Mouse (Mus musculus) hindbrain, embryonic 14.5 days (tissue): ENCODE results near the gene Gosr2. TPM values are rescaled to one million over a fixed set of nuclear protein-coding genes. Genes with fewer than 3 reads are reported as not detected.
A peak's percentile ranks its signal among the peaks of the same experiment; 100 is the strongest.

Experiments
- ATAC-seq: fragments of 200-750 bp; cut with Nextera tagmentation; 2 replicates; pipeline ENCODE4 v1.8.0; 2017; ENCODE audit warnings: moderate number of reproducible peaks, mild to moderate bottlenecking, moderate TSS enrichment, moderate library complexity; ENCODE audit not compliant: low FRiP score
- DNase-seq: peaks from one replicate; pipeline ENCODE4 v3.0.0-alpha.2; 2015; ENCODE audit warnings: low spot score
- H3K27ac ChIP-seq: fragments of 300-500 bp; sonication (generic); 2 replicates; pipeline ENCODE4 v1.5.1; 2014; ENCODE audit warnings: mild to moderate bottlenecking, moderate library complexity
- H3K27me3 ChIP-seq: fragments of 300-500 bp; sonication (generic); 2 replicates; pipeline ENCODE4 v1.6.1; 2014; ENCODE audit warnings: mild to moderate bottlenecking, low read length, mixed read lengths; ENCODE audit not compliant: control insufficient read depth, insufficient read depth
- H3K36me3 ChIP-seq: fragments of 300-500 bp; sonication (generic); replicated peaks from 2 replicates; pipeline ENCODE4 v1.6.1; 2014; ENCODE audit not compliant: control insufficient read depth, insufficient read depth
- H3K4me1 ChIP-seq: fragments of 300-500 bp; sonication (generic); replicated peaks from 2 replicates; pipeline ENCODE4 v1.6.1; 2014; ENCODE audit warnings: antibody characterized with exemption, low read length, mixed read lengths; ENCODE audit not compliant: control insufficient read depth, insufficient read depth
- H3K4me2 ChIP-seq: fragments of 300-500 bp; sonication (generic); replicated peaks from 2 replicates; pipeline ENCODE4 v1.6.1; 2014; ENCODE audit warnings: mild to moderate bottlenecking, moderate library complexity
- H3K4me3 ChIP-seq: fragments of 300-500 bp; sonication (generic); replicated peaks from 2 replicates; pipeline ENCODE4 v1.5.1; 2014; ENCODE audit warnings: mild to moderate bottlenecking, low read length
- H3K9ac ChIP-seq: fragments of 300-500 bp; sonication (generic); 2 replicates; pipeline ENCODE4 v1.6.1; 2014
- H3K9me3 ChIP-seq: fragments of 300-500 bp; sonication (generic); 2 replicates; pipeline ENCODE4 v1.6.1; 2016; ENCODE audit warnings: low read length; ENCODE audit not compliant: control insufficient read depth
- WGBS: fragments of 180-500 bp; shearing (Covaris S2); extraction: QIAGEN DNeasy Blood & Tissue Kit; methylation state at CpG from one replicate; pipeline ENCODE4 v1.1.7; 2014; 5-methylcytosine and 5-hydroxymethylcytosine counted together
- polyA plus RNA-seq: library from polyadenylated mRNA; unstranded; fragments of >200 nt; fragmentation: Nextera tagmentation; extraction: Ambion mirVana; gene quantifications from 2 replicates; pipeline ENCODE4 v1.2.1, GENCODE M21; 2014

Gene Gosr2
- polyA plus RNA-seq, 1 experiment from 2014 or later: 93.0 TPM

DNA sequence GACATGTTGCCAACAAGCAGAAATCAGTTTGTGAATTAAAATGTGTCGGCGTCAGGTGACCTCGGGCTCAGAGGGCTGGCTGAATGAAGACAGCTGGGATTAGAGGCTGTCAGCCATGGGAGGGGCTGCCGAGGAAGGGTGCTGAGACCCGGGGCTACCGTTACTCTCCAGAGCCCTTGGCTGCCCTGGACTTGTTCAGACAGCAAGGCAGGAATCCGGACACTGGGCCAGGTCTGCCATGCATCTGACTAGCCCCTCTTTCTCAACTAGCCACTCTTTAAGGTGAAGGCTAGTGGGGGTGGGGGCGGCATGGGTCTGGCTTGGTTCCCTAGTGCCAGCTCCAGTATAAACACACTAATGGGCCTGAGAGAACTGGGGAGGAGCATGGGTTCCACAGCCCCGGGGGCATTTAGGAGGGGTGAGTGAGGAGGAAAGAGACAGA is 24.4 kb upstream of the Gosr2 start:
- H3K4me3 ChIP-seq: 0 out of 2 replicates have a peak overlapping the region, but pooled peaks have one; percentile 3
- no peaks in the 10 kb centered on the region for H3K27me3 ChIP-seq
- no peaks in the 10 kb centered on the region for H3K36me3 ChIP-seq
- DNase-seq: peak; percentile 28
- peaks cover 12% of the 10 kb centered on the region; the same call in 1 of the 2 replicates for H3K4me1 ChIP-seq
- peak overlapping the region; percentile 51 for H3K27ac ChIP-seq
- 18% methylated on average over 9 of the region's 9 CpGs for WGBS
- H3K9me3 ChIP-seq: no peaks in the 10 kb centered on the region
- ATAC-seq: peak; percentile 66
- peak overlapping the region; percentile 40 for H3K4me2 ChIP-seq
- peak overlapping the region; percentile 37; the same call in 1 of the 2 replicates for H3K9ac ChIP-seq

DNA sequence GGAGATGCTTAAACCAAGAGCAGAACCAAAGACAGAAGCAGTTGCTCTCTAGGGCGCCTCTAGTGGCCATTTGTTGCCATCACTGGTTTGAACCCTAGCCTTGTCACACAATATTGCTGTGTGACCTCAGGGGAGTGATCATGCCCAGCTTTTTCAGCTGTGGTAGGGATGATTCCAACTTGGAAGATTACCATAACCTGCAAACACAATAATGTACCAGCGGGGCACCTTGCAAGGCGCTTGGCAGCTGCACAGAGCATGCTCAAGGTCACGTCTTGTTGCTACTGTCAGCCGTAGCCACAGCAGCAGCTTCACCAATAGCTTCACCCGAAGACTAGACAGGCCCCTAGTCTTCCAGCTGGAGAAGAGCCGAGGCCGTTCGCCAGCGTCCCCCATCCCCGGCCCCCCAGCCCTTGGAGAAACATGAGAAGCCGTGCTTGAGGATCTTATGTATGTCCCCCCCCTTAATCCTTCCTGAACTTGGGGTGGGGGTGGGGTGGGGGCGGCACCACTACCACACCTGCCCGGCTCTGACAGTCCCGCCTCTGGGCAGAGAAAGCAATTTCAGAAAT is 23.9 kb upstream of the Gosr2 start:
- ATAC-seq (peak; percentile 60), DNase-seq (peak; percentile 67)
- Histone ChIP-seq H3K4me1 (peaks cover 12% of the 10 kb centered on the region; the same call in 1 of the 2 replicates), H3K27ac (peak overlapping the region; percentile 51; the same call in 1 of the 2 replicates), H3K4me2 (peak overlapping the region; percentile 40), H3K9ac (peak overlapping the region; percentile 37; the same call in 1 of the 2 replicates), H3K9me3 (no peaks in the 10 kb centered on the region), H3K4me3 (0 out of 2 replicates have a peak overlapping the region, but pooled peaks have one; percentile 3), H3K27me3 (no peaks in the 10 kb centered on the region), H3K36me3 (no peaks in the 10 kb centered on the region)
- WGBS: 30% methylated on average over 15 of the region's 15 CpGs

DNA sequence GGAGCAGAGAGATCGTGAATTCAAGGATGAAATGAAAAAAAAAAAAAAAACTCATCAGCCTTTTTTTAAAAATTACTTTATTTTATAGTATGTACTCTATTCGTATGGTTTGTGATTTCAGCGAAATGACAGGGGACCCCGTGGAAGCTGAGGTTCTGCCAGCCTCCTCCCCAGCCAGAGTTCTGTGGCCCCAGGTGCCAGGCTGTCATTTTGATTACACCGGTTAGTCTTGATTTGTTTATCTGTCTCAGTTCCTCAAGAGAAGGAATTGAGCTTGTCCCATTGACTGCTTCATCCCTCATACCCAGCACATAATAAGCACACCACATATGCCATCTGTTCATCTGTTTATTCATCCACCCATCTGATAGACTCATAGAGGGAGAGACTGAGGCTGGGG is 21.7 kb upstream of the Gosr2 start:
- Histone ChIP-seq H3K4me2 (no peak overlapping the region), H3K9me3 (no peaks in the 10 kb centered on the region), H3K9ac (no peak overlapping the region), H3K4me1 (peaks cover 12% of the 10 kb centered on the region; the same call in 1 of the 2 replicates), H3K4me3 (no peak overlapping the region), H3K27ac (no peak overlapping the region), H3K36me3 (no peaks in the 10 kb centered on the region), H3K27me3 (no peaks in the 10 kb centered on the region)
- WGBS: 64% methylated on average over 5 of the region's 5 CpGs
- DNase-seq (no peak), ATAC-seq (no peak)

DNA sequence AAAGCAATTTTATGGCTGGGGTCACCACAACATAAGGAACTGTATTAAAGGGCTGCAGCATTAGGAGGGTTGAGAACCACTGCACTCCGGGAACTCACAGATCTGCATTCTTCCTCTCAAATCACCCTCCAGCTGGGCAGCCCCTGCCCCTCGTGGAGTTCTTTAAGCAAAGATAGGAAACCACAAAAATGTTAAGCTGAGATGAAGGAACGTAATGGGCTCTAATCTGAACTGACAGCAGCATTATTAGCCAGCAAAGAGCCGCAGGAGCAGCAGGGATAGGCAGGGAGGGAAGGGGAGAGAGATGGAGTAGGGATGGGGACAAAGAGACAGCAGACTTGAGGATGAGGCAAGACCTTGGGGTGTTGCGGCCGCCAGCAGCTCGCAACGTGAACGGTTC is 19.3 kb upstream of the Gosr2 start:
- DNase-seq (no peak), ATAC-seq (no peak)
- Histone ChIP-seq H3K9ac (no peak overlapping the region), H3K9me3 (no peaks in the 10 kb centered on the region), H3K36me3 (no peaks in the 10 kb centered on the region), H3K4me2 (no peak overlapping the region), H3K27me3 (no peaks in the 10 kb centered on the region), H3K4me3 (no peak overlapping the region), H3K4me1 (peaks cover 8% of the 10 kb centered on the region; the same call in 1 of the 2 replicates), H3K27ac (no peak overlapping the region)
- WGBS: 53% methylated on average over 9 of the region's 9 CpGs

DNA sequence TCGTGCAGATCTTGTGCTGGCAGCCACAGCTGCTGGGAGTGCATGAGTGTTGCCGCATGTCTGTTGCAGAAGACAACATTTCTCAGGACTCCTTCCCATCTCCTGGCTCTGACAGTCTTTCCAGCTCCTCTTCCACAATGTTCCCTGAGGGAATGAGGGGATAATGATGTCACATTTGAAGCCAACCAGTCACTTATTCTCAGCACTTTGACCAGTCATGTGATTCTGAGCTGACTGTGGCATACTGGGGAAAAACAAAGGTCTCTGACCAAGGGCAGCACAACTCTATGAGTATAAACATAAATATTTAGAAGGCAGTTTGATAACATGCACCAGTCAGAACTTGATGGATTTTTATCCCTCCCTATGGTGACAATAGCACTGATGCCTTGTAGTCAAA is 16.4 kb upstream of the Gosr2 start:
- no peaks in the 10 kb centered on the region for H3K4me1 ChIP-seq
- H3K27ac ChIP-seq: no peak overlapping the region
- no peak overlapping the region for H3K4me3 ChIP-seq
- H3K27me3 ChIP-seq: no peaks in the 10 kb centered on the region
- H3K9ac ChIP-seq: no peak overlapping the region
- no peaks in the 10 kb centered on the region for H3K9me3 ChIP-seq
- no peak overlapping the region for H3K4me2 ChIP-seq
- WGBS: 83% methylated on average over 2 of the region's 2 CpGs
- no peak for DNase-seq
- H3K36me3 ChIP-seq: no peaks in the 10 kb centered on the region
- no peak for ATAC-seq

DNA sequence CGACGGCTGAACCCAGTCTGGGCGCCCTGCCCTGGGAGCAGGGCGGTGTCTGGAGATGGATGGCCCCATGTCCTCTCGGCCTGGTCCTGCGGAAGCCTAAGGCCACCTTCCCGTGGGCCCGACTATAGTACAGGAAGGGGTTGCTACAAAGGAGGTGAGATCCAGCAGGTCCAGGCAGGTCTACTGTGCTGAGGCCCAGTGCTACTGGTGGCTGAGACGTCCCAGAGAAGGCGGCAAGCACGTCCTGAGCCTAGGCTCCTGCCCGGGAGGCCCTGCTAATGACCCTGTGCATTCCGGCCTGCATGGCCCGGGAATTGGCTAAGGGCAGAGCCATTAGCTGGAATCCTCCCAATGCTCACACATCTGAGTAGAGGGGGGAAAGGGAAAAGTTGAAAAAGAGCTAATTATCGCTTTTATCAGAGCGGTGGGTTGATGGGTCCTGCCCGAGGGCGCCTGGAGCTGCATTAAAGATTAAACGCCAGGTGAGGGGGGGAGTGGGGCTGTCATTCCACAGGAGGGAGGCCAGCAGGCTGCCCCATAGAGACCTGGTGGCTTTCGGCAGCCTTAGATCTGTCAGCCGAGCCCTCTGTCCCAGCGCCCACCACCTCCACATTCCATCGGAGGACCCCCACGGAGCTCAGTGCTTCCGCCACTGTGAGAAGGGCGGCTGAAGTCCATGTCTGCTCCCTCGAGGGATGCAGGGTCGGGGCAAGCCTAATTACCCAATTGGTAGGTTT is 14.3 kb upstream of the Gosr2 start:
- ATAC-seq (no peak), DNase-seq (no peak)
- no peak overlapping the region for H3K4me2 ChIP-seq
- no peak overlapping the region for H3K27ac ChIP-seq
- H3K4me1 ChIP-seq: no peaks in the 10 kb centered on the region
- H3K4me3 ChIP-seq: no peak overlapping the region
- H3K27me3 ChIP-seq: no peaks in the 10 kb centered on the region
- no peaks in the 10 kb centered on the region for H3K36me3 ChIP-seq
- H3K9ac ChIP-seq: no peak overlapping the region
- H3K9me3 ChIP-seq: no peaks in the 10 kb centered on the region
- WGBS: 63% methylated on average over 28 of the region's 28 CpGs

DNA sequence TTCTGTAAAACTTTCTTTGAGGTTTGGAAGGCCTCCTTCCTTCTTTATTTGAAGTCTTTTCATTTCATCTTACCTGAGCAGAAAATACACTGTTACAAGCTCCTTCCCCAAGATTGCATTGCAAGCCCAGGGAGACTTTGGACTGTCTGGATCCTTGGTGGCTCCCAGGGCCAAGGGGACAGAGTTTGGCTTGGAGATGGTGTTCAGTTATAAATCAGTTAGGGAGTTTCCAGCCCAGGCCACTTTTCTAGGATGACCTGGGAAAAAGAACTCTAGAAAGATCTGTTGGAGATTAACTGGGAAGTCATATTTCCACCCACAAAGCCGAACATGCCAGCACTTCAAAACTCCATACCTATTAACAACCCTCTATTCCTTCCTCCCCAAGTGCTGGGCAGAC is 12.3 kb upstream of the Gosr2 start:
- no peak for DNase-seq
- Histone ChIP-seq H3K4me2 (no peak overlapping the region), H3K27ac (no peak overlapping the region), H3K4me3 (no peak overlapping the region), H3K9ac (no peak overlapping the region), H3K4me1 (no peaks in the 10 kb centered on the region), H3K9me3 (no peaks in the 10 kb centered on the region), H3K36me3 (no peaks in the 10 kb centered on the region), H3K27me3 (no peaks in the 10 kb centered on the region)
- ATAC-seq: no peak
- WGBS: 87% methylated on average over 1 of the region's 1 CpGs

DNA sequence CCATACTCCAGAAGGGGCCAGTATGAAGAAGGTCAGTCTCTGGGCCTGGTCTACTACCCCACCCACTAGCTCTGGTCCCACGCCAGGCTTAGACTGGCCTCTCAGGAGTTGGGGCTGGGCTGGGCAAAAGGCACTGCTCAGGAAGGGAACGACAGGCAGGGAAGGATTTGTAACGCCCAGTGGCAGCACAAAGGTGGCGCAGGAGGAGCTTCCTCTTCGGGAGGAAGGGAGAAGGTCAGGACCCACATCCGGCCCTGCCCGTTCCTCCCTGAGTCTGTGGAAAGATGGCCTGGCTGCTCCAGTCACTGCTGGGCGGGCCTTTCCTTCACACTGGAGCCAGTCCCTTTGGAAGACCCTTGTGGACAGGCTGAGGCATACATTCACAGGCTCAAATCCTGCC is 9.3 kb upstream of the Gosr2 start:
- H3K9me3 ChIP-seq: no peaks in the 10 kb centered on the region
- no peak overlapping the region for H3K9ac ChIP-seq
- ATAC-seq: no peak
- H3K4me1 ChIP-seq: no peaks in the 10 kb centered on the region
- no peaks in the 10 kb centered on the region for H3K27me3 ChIP-seq
- DNase-seq: no peak
- H3K4me3 ChIP-seq: no peak overlapping the region
- no peaks in the 10 kb centered on the region for H3K36me3 ChIP-seq
- 65% methylated on average over 8 of the region's 8 CpGs for WGBS
- H3K4me2 ChIP-seq: no peak overlapping the region
- H3K27ac ChIP-seq: no peak overlapping the region

DNA sequence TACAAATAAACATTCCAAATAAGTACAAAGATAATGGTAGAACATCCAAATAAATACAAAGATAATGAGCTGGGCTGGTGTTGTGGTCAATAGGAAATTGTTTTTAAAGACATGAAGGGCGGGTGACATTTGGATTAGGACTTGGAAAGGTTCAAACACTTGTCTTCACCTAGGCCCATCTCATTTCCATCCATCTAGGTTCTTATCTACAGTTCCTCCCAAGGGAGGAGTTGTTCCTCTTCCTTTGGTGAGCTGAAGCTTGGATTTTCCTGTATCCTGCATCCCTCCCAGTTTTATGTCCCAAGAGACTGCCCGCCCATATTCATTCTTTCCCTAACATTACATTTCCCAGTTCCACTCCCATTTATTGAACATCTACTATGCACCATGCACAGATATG is 528 bp upstream of the Gosr2 start:
- Histone ChIP-seq H3K36me3 (no peaks in the 10 kb centered on the region), H3K9me3 (no peaks in the 10 kb centered on the region), H3K4me2 (peak overlapping the region; percentile 58), H3K27ac (peak overlapping the region; percentile 98), H3K4me1 (peaks cover 18% of the 10 kb centered on the region), H3K27me3 (no peaks in the 10 kb centered on the region), H3K4me3 (peak overlapping the region; percentile 96), H3K9ac (peak overlapping the region; percentile 96)
- no peak for ATAC-seq
- WGBS: 64% methylated on average over 2 of the region's 2 CpGs
- DNase-seq: peak; percentile 27
